Mouse (Mus musculus) hindbrain, embryonic 13.5 days (tissue): Measurements from ENCODE around the gene Kmt2a. TPM values are rescaled to one million over a fixed set of nuclear protein-coding genes. Genes with fewer than 3 reads are reported as not detected.
"Not testable (repeated sequence)": the region's sequence is repeated elsewhere in the genome, so short reads cannot be mapped to it uniquely, and the experiment has no call there.

ENCODE experiments used
- ATAC-seq: fragments of 200-750 bp; cut with Nextera tagmentation; 2 replicates; pipeline ENCODE4 v1.8.0; 2017; ENCODE audit warnings: moderate TSS enrichment; ENCODE audit not compliant: low FRiP score
- H3K27ac ChIP-seq: fragments of 300-500 bp; sonication (generic); 2 replicates; pipeline ENCODE4 v1.5.1; 2015; ENCODE audit warnings: inconsistent platforms, mild to moderate bottlenecking, moderate library complexity
- H3K27me3 ChIP-seq: fragments of 300-500 bp; sonication (generic); 2 replicates; pipeline ENCODE4 v1.6.1; 2015; ENCODE audit warnings: mild to moderate bottlenecking, inconsistent platforms
- H3K36me3 ChIP-seq: fragments of 300-500 bp; sonication (generic); 2 replicates; pipeline ENCODE4 v1.6.1; 2015; ENCODE audit warnings: mild to moderate bottlenecking, inconsistent platforms
- H3K4me1 ChIP-seq: fragments of 300-500 bp; sonication (generic); replicated peaks from 2 replicates; pipeline ENCODE4 v1.6.1; 2015; ENCODE audit warnings: inconsistent platforms
- H3K4me2 ChIP-seq: fragments of 300-500 bp; sonication (generic); 2 replicates; pipeline ENCODE4 v1.6.1; 2015; ENCODE audit warnings: inconsistent platforms, mild to moderate bottlenecking, moderate library complexity
- H3K4me3 ChIP-seq: fragments of 300-500 bp; sonication (generic); 2 replicates; pipeline ENCODE4 v1.5.1; 2015; ENCODE audit warnings: mild to moderate bottlenecking, inconsistent platforms
- H3K9ac ChIP-seq: fragments of 300-500 bp; sonication (generic); 2 replicates; pipeline ENCODE4 v1.6.1; 2015; ENCODE audit warnings: mild to moderate bottlenecking, inconsistent platforms
- H3K9me3 ChIP-seq: fragments of 300-500 bp; sonication (generic); 2 replicates; pipeline ENCODE4 v1.6.1; 2016; ENCODE audit warnings: inconsistent platforms
- WGBS: fragments of 180-500 bp; shearing (Covaris S2); methylation state at CpG from one replicate; pipeline ENCODE4 v1.1.7; 2015; 5-methylcytosine and 5-hydroxymethylcytosine counted together
- polyA plus RNA-seq: library from polyadenylated mRNA; unstranded; fragments of >200 nt; fragmentation: Nextera tagmentation; extraction: Ambion mirVana; gene quantifications from 2 replicates; pipeline ENCODE4 v1.2.1, GENCODE M21; 2015

Gene Kmt2a
- polyA plus RNA-seq, 1 experiment from 2014 or later, result 20.6 TPM

DNA sequence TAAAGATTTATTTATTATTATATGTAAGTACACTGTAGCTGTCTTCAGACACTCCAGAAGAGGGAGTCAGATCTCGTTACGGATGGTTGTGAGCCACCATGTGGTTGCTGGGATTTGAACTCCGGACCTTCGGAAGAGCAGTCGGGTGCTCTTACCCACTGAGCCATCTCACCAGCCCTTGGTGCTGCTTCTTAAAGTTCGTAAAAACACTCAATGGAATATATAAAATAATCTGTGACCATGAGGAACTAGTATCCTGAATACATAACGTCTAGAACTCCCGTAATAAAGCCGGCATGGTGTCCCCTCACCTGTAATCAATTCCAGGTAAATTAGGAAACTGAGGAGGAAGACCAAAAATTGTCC lies 113.1 kb downstream of the Kmt2a start:
- H3K9ac ChIP-seq, H3K27me3 ChIP-seq, H3K9me3 ChIP-seq, ATAC-seq, H3K36me3 ChIP-seq: not testable (repeated sequence)
- WGBS, result 39% methylated on average over 8 of the region's 9 CpGs
- peak overlapping the region; percentile 97 for H3K4me3 ChIP-seq
- H3K4me2 ChIP-seq, result 0 out of 2 replicates have a peak overlapping the region, but pooled peaks have one; percentile 21
- peak overlapping the region; percentile 71 for H3K27ac ChIP-seq
- peaks cover 25% of the 10 kb centered on the region for H3K4me1 ChIP-seq

DNA sequence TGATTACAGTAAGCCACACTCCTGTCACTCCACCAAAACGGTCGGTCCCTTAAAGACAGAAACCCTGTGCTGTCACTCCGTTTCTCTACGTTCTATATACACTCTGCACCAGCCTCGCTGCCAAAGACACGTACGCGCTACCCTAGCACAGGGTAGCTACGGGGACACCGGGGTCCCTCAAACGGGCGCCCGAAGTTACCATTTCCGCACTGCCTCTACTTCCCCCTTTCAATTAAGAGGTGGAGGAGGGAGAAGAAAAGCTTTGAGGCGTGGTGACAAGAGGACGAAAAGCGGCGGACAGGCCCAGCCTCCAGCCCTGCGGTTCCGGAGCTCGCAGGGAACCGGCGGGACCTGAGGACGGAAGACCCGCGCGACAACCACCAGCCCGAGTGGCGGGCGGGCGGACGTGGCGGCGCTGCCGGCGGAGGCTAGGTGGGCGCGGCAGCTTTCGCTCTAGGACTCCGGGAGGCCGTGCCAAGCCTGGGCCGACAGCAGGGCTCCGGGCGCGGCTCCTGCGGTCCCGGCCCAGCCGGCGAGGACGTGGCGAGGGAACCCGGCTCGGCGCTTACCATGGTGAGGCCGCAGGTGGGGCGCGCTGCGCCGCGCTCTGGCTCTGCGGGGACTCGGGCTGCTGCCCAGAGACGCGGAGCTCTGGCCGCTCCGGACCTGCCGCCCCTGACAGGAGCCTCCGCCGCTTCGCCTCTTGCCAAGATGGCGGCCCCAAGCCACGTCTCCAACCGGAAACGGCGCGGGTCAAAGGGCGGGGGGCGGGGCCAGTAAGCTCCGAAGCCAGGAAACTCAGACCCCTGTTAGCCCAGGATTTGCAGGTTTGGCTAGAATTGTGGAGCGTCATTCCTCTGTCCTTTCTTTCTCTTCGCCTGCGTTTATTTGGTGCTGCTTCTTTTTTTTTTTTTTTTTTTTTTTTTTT lies 113.7 kb downstream of the Kmt2a start, which contains the start of the genes Arcn1 and Ift46:
TSS of gene Arcn1 (minus strand) at position 745 of the 928 bp plus-strand sequence.
TSS of gene Ift46 (plus strand) at position 808 of the 928 bp plus-strand sequence.
- peak; percentile 93 for ATAC-seq
- no peaks in the 10 kb centered on the region for H3K9me3 ChIP-seq
- peak within 1 kb of the TSS; percentile 97 for H3K9ac ChIP-seq
- H3K27me3 ChIP-seq, result no peaks in the 10 kb centered on the region
- peak within 1 kb of the TSS; percentile 97 for H3K27ac ChIP-seq
- H3K4me3 ChIP-seq, result peak within 1 kb of the TSS; percentile 97
- peak within 1 kb of the TSS; percentile 72 for H3K4me2 ChIP-seq
- under 1% methylated on average over 82 of the region's 82 CpGs for WGBS
- no peaks in the 10 kb centered on the region for H3K36me3 ChIP-seq
- H3K4me1 ChIP-seq, result peaks cover 28% of the 10 kb centered on the region

DNA sequence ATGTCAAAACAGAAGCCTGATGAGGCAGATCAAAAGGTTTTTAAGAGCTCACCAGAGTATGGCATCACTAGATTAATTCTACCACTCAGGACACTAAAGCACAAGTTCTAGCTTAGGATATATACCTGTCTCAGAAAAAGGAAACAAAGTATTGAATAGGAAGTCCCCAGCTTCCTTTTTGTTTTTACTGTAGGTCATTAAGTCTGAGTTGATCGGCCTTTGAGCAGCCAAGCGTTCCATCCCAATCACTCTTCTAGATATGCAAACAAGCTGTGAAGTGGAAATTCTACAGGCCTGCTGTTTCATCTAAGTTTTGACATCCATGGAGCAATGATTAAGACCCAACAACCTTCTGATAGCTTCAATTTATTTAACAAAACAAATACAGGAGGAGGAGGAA lies 120.2 kb downstream of the Kmt2a start:
- no peak overlapping the region for H3K27ac ChIP-seq
- WGBS, result 87% methylated on average over 2 of the region's 2 CpGs
- H3K4me3 ChIP-seq, result no peak overlapping the region
- H3K4me1 ChIP-seq, result peaks cover 22% of the 10 kb centered on the region
- H3K4me2 ChIP-seq, result no peak overlapping the region
- peaks cover 24% of the 10 kb centered on the region for H3K36me3 ChIP-seq
- no peaks in the 10 kb centered on the region for H3K9me3 ChIP-seq
- no peaks in the 10 kb centered on the region for H3K27me3 ChIP-seq
- no peak for ATAC-seq
- H3K9ac ChIP-seq, result no peak overlapping the region

Other genes starting within 250 kb of the Kmt2a start
- not detected in 2 replicates for gene Treh, start 208.1 kb downstream of the Kmt2a start, polyA plus RNA-seq
- gene Phldb1, start 146.1 kb downstream of the Kmt2a start, polyA plus RNA-seq, result 44.5 and 48.8 TPM in 2 replicates
- gene Arcn1, start 113.5 kb downstream of the Kmt2a start, polyA plus RNA-seq, result 142 and 143 TPM in 2 replicates
- 158 and 163 TPM in 2 replicates for gene Ift46, start 113.4 kb downstream of the Kmt2a start, polyA plus RNA-seq
- 10.9 and 12.7 TPM in 2 replicates for gene Tmem25, start 82.0 kb downstream of the Kmt2a start, polyA plus RNA-seq
- gene Ttc36, start 78.2 kb downstream of the Kmt2a start, polyA plus RNA-seq, result 0.55 TPM in 1 of 2 replicates, not detected in the other
- 795 and 863 TPM in 2 replicates for gene Atp5l, start 39.4 kb upstream of the Kmt2a start, polyA plus RNA-seq
- gene Ube4a, start 84.3 kb upstream of the Kmt2a start, polyA plus RNA-seq, result 35.6 and 37.7 TPM in 2 replicates
- not detected in 2 replicates for gene Cd3g, start 99.1 kb upstream of the Kmt2a start, polyA plus RNA-seq
- gene Cd3d, start 100.5 kb upstream of the Kmt2a start, polyA plus RNA-seq, result not detected in 2 replicates
- gene Cd3e, start 128.3 kb upstream of the Kmt2a start, polyA plus RNA-seq, result not detected in 2 replicates
- gene Mpzl2, start 158.5 kb upstream of the Kmt2a start, polyA plus RNA-seq, result 0.35 and 0.45 TPM in 2 replicates
- 1.2 and 1.9 TPM in 2 replicates for gene Mpzl3, start 173.9 kb upstream of the Kmt2a start, polyA plus RNA-seq
- gene Jaml, start 197.9 kb upstream of the Kmt2a start, polyA plus RNA-seq, result 0.12 and 0.26 TPM in 2 replicates
- 7.6 and 8.0 TPM in 2 replicates for gene Scn2b, start 236.5 kb upstream of the Kmt2a start, polyA plus RNA-seq